Mouse (Mus musculus): ENCODE measurements around the gene Olfr969.
"Not testable (repeated sequence)": the region's sequence is repeated elsewhere in the genome, so short reads cannot be mapped to it uniquely, and the experiment has no call there.

Gene Olfr969

DNA sequence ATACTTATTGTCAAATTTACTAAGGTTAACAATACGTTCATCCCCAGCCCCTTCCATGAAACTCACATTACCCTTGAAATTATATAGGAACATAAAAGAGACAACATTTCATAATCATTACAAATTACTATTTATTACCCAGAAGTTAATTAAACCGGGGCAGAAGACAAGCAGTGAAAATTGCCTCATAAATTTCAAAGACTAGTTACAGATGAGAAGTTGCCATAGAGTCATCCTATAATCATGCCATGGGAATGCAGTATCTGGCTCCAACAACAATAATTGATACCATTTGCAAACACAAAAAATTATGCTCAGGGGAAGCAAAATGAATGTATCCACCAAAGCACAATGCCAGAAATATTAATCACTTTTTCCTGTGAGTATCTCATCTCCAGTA lies at the start of gene Olfr969:
Olfr969 (plus strand) TSS at position 388 of the 400 bp plus-strand sequence.
- no peak for DNase-seq

DNA sequence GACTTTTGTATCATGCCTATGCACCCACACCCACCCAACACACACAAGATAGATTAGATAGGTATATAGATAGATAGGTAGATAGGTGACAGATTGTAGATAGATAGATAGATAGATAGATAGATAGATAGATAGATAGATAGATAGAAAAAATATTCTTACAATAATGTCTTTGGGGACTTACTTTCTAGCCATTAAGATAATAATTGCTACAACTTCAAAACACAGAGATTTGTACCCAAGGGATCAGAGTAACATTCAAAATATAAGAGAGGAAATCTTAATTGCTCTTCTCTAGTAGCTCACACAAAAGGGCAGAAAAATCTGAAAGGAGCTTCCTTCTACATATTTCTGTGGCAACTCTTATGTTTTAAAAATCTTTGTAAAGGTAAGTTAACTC lies 44.8 kb upstream of the Olfr969 start, which contains the start of gene Olfr967:
Olfr967 (plus strand) TSS at position 301 of the 400 bp plus-strand sequence.
- no peak for DNase-seq

DNA sequence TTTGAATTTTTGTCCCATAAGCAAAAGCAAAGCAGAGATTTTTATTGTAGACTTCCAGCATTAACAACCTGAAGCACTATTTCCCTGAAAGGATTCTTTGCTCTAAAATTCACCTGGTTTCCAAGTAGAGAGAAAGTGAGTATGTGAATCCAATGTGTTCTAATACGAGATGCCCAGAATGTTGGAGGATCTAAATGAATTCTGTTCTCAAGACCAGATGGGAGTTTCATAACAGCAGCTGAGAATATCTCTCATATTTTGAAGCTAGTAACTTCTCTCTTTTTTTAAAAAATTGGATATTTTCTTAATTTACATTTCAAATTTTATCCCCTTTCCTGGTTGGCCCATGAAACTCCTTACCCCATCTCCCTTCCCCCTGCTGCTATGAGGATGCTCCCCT lies 44.3 kb upstream of the Olfr969 start:
- peak; percentile 6 for DNase-seq

DNA sequence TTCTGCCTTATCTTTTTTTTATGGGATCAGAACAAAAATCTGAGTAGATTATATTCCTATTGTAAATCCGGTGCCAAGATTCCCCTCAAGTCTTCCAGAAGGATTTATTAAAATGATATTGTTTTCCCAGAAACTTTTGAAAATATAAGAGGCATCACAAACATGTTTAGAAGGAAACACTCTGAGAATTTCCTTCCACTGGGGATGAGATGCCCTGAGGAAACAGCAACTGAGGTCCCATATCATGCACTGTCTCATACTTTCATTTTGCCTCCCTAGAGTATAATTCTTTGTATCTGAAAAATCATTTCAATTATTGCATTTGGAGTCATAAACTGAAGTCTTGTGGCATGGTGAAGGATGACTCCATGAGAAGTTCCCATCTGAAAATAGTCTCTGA lies 7.6 kb upstream of the Olfr969 start, which contains the start of gene Olfr968:
Olfr968 (minus strand) TSS at position 101 of the 400 bp plus-strand sequence.
- DNase-seq = no peak

DNA sequence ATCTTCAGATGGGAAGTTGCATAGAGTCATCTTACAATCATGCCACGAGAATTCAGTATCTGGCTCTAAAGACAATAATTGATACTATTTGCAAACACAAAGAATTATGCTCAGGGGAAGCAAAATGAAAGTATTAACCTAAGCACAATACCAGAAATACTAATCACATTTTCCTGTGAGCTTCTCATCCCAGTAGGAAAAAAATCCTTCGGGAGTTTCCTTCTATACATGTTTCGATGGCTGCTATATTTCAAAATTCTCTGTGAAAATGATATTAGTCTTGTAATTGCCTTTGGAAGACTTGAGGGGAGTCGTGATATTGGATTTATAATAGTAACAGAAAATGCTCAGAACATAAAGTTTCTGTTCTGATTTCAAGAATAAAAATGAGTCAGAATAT lies 17.8 kb downstream of the Olfr969 start, which contains the start of gene Olfr970:
Olfr970 (plus strand) TSS at position 301 of the 400 bp plus-strand sequence.
- no peak for DNase-seq

DNA sequence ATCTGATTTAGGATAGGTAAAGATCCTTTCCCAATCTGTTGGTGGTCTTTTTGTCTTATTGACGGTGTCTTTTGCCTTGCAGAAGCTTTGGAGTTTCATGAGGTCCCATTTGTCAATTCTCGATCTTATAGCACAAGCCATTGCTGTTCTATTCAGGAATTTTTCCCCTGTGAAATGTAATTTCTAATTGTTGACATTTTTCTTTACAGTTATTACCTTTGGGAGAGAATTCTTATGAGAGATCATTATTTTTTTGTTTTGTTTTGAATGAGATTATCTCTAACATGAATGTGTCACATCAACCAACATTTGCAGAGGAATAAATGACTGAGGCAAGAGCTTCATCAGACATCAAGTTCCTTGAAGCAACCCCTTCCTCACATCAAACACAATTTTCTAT lies 45.8 kb downstream of the Olfr969 start, which contains the start of gene Olfr971:
Olfr971 (plus strand) TSS at position 301 of the 400 bp plus-strand sequence.
- not testable (repeated sequence) for DNase-seq
